Mouse (Mus musculus): ENCODE results near the gene Scube2. TPM values are rescaled to one million over a fixed set of nuclear protein-coding genes. Genes with fewer than 3 reads are reported as not detected.

The Scube2 gene
- total RNA-seq (2017): not detected in 2 replicates

DNA sequence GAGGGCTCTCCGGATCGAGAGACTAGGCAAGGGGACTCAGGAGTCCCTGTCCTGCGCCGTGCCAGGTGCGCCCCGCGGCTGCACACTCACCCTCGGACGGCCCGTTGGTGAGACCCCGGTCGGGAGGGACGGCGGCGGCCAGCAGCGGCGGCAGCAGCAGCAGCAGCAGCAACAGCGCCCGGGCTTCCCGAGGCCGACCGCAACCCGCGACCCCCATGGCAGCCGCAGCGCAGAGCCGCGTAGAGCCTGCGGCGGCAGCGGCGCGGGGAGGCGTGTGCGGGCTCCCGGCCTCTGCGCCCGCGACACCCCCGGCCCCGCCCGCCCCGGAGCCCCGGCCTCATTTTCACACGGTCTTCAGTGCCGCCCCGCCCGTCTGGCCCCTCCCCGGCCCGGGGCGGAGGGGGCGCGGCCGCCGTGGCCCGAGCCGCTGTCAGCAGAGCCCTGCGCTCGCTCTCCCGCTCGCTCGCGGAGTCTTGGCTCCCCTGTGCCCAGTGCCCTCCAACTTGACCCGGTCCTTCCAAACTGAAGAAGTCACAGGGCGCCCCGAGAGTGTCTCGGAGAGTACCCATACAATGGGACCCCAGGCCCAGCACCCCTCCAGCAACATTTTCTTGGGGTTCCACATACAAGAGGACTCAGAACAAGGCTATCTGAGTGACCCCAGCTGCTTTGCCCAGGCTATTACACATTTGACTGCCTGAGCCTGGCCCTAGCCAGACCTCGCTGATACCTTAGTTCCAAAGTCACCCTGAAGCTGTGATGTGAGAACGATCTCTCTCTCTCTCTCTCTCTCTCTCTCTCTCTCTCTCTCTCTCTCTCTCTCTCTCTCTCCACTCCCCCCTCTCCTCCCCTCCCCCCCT lies at the start of gene Scube2:
Gene Scube2, minus strand, starts transcription at position 310 of the 860 bp plus-strand sequence.
- peak; percentile 31 for ATAC-seq (replicated peaks; ENCODE audit: low read depth, poor library complexity, severe bottlenecking)

GRCm38 (mm10) chr7:109906165-109906564 lies 40.7 kb upstream of the Scube2 start:
- no peak for ATAC-seq (replicated peaks; ENCODE audit: low read depth, poor library complexity, severe bottlenecking)

DNA sequence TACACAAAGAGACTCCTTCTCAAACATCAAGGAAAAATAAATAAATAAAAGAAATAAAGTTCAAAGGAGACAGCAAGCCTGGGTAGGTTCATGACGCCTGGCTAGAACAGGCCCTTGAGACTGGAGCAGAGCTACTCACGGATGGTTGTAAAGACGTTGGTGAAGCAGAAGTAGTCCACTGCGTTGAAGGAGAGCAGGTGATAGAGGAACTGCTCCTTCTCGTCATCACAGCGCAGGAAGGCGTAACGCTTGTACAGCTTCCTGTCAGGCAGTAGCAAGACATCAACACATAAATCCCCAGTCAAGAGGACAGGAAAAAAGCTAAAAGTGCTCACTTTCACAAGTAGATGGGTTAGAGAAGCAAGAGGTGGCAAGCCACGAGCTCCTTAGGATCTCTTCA lies 35.4 kb upstream of the Scube2 start:
- ATAC-seq (replicated peaks; ENCODE audit: low read depth, poor library complexity, severe bottlenecking): peak; percentile 80

DNA sequence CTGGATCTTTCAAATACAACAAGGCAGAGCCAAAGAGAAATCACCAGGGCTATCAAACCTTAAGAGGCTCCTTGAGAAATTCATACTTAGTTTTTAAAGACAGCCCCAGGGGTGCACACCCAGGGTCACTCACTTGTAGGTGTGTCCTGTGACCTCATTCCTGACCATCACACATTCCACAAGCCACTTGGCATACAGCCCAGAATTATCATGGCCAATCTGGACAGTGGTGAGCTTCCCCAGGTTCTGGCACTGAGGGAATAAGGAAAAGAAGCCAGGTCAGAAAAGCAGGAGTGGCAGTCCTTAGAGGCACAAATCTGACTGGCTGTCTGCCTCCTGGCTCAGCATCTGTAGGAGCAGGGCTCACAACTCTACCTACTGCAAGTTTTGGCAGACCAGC lies 33.4 kb upstream of the Scube2 start:
- ATAC-seq (replicated peaks; ENCODE audit: low read depth, poor library complexity, severe bottlenecking): no peak

DNA sequence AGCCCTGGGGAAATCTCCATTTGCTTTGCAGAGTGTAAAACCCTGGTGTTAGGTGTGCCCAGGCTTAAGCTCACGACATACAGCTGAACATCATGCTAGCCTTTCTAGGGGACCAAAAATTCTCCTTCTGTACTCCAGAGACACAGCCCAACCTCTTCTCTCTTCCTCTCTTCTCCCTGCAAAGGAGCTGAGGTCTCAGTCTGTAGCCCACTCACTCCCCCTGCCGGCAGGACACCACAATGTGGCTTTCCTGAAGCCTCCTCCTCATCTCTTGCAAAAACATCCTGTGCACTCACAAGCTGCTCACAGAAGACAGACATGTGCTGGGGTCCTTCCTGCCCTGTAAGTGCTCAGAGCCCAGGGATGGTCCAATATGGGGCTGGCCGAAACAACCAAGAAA lies 27.1 kb upstream of the Scube2 start:
- peak; percentile 82 for ATAC-seq (replicated peaks; ENCODE audit: low read depth, poor library complexity, severe bottlenecking)

- no peak for ATAC-seq (replicated peaks; ENCODE audit: low read depth, poor library complexity, severe bottlenecking)
These were observed 26.3 kb upstream of the Scube2 start for GRCm38 (mm10) chr7:109891786-109892185.

- ATAC-seq (replicated peaks; ENCODE audit: low read depth, poor library complexity, severe bottlenecking): no peak
These were observed 24.8 kb upstream of the Scube2 start for GRCm38 (mm10) chr7:109890256-109890655.

GRCm38 (mm10) chr7:109889300-109889699 lies 23.8 kb upstream of the Scube2 start:
- peak; percentile 52 for ATAC-seq (replicated peaks; ENCODE audit: low read depth, poor library complexity, severe bottlenecking)

DNA sequence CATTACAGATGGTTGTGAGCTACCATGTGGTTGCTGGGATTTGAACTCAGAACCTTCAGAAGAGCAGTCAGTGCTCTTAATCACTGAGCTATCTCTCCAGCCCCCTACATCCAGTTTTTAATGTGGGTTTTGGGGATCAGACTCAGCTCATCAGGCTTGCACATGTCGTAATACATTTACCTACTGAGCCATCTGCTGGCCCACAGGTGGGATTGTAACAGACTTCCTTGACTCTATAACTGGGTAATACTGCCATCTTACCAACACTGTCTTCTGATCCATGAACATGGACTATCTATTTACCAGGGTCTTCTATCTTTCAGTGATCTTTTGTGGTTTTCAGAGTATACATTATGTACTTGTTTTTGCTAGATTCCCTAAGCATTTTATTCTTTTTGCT lies 20.8 kb upstream of the Scube2 start:
- ATAC-seq (replicated peaks; ENCODE audit: low read depth, poor library complexity, severe bottlenecking): no peak

GRCm38 (mm10) chr7:109882574-109882973 lies 17.1 kb upstream of the Scube2 start:
- no peak for ATAC-seq (replicated peaks; ENCODE audit: low read depth, poor library complexity, severe bottlenecking)

GRCm38 (mm10) chr7:109881561-109882099 lies 16.2 kb upstream of the Scube2 start:
- no peak for ATAC-seq (replicated peaks; ENCODE audit: low read depth, poor library complexity, severe bottlenecking)

- ATAC-seq (replicated peaks; ENCODE audit: low read depth, poor library complexity, severe bottlenecking): no peak
These were observed 13.7 kb upstream of the Scube2 start for GRCm38 (mm10) chr7:109879158-109879557.

DNA sequence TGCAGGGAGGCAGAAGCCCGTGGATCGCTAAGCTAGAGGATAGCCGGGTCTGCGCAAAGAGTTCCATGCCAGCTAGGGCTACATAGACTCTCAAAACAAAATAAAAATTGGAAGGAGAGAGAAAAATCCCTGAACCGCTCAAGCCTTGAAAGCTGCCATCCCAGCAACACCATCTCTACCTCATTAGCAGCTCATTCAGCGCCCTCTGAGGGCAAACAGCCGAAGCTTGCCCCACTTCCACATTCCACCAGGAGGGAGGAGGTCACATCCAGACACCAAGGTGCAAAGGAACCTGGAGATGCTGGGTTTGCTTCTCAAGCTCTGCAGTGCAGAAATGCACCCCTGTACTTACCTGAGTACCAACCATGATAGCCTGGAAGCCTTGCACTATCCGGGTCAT lies 10.6 kb upstream of the Scube2 start:
- ATAC-seq (replicated peaks; ENCODE audit: low read depth, poor library complexity, severe bottlenecking): no peak

- no peak for ATAC-seq (replicated peaks; ENCODE audit: low read depth, poor library complexity, severe bottlenecking)
These were observed 10.1 kb upstream of the Scube2 start for GRCm38 (mm10) chr7:109875598-109875997.

- ATAC-seq (replicated peaks; ENCODE audit: low read depth, poor library complexity, severe bottlenecking): no peak
These were observed 9.6 kb upstream of the Scube2 start for GRCm38 (mm10) chr7:109875033-109875432.

- no peak for ATAC-seq (replicated peaks; ENCODE audit: low read depth, poor library complexity, severe bottlenecking)
These were observed 7.7 kb upstream of the Scube2 start for GRCm38 (mm10) chr7:109873170-109873569.

GRCm38 (mm10) chr7:109871232-109871631 lies 5.8 kb upstream of the Scube2 start:
- ATAC-seq (replicated peaks; ENCODE audit: low read depth, poor library complexity, severe bottlenecking): no peak

- peak; percentile 26; the same call in 1 of the 2 replicates for ATAC-seq (replicated peaks; ENCODE audit: low read depth, poor library complexity, severe bottlenecking)
These were observed 3.0 kb upstream of the Scube2 start for GRCm38 (mm10) chr7:109868498-109868897.

DNA sequence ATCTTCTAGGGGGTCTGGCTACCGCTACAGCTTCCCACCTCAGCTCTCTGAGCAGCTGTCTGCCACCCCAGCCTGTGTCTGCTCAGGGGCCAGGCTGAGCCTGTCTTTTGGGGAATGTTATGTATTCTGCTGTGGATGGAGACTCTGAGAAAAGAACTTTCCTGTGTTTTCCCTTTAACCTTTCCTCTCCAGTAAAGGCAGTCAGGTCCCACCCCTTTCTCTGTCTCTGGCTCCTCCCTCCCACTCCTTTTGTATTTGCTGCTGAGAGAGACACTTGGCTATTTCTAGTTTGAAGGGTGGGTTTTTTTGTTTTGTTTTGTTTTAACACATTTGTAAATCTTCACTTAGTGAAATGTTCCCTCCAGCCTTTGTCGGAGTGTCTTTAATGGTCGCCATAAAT lies 1.2 kb upstream of the Scube2 start:
- no peak for ATAC-seq (replicated peaks; ENCODE audit: low read depth, poor library complexity, severe bottlenecking)

DNA sequence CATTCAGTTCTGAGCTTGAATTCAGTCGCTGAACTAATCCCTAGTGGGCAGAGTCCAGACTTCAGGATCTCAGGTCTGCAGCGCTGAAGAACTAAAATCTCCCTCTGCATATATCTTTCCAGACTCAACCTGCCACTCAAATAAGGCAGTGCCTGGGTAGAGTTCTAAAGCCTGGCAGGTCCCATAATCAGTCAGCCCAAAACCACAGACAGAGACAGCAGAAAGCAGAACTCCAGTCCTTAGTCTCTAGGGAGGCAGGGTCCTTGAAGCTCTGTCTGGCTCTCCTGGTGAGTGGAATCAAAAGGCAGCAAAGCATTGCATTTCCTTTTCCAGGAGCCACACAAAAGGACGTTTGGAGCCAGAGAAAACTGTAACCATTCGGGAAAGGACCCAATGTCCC lies 1.9 kb downstream of the Scube2 start:
- peak; percentile 82 for ATAC-seq (replicated peaks; ENCODE audit: low read depth, poor library complexity, severe bottlenecking)

DNA sequence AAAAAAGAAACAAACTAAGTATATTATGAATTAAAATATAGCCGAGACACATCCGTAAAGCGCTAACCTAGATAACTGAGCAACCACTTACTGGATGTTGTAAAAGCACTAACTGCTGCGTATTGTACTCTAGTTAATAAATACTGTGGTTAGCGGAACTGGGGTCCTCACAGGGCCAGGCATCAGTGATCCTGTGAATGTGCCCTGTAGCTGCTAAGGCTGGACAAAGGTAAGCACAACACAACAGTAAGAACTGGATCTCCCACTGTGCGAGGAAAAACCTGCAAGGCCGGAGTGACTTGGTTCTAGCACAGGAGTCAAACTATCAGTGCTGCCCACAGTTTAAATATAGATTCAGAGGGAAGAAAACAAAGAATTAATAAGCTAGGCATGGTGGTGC lies 5.3 kb downstream of the Scube2 start:
- ATAC-seq (replicated peaks; ENCODE audit: low read depth, poor library complexity, severe bottlenecking): no peak

DNA sequence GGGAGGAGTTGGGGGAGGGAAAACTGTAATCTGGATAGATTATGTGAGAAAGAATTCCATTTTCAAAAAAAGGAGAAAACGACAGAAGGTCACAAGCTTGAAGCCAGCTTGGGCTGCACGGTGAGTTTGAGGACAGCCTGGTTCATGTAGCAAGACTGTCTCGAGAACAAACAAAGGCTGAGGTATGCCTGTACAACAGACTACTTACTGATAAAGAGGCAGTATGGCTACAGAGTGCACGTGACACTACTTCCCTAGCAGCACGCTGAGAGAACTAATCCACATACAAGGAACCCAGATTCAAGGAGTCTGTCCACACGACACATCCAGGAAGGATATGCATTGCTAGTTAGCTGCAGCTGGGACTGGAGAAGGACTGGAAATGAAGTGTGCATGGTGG lies 6.1 kb downstream of the Scube2 start:
- no peak for ATAC-seq (replicated peaks; ENCODE audit: low read depth, poor library complexity, severe bottlenecking)
